Mouse (Mus musculus): ENCODE measurements at regions not wholly inside any gene's neighbourhood (a gene's known extent, or its start where the extent isn't known, plus 50 kb on each side); places are given as distances from the start of the nearest gene placed in this dataset.
A peak's percentile ranks its signal among the peaks of the same experiment; 100 is the strongest.
"Not testable (repeated sequence)": the region's sequence is repeated elsewhere in the genome, so short reads cannot be mapped to it uniquely, and the experiment has no call there.

GRCm38 (mm10) chr13:102022273-102022672, 254.3 kb upstream of the Pik3r1 start:
- DNase-seq (ENCODE audit: inconsistent age in 2 of 2, low spot score in 1 of 2): no peak

- no peak for DNase-seq (ENCODE audit: inconsistent age in 2 of 2, low spot score in 1 of 2)
Measured at GRCm38 (mm10) chr13:102022757-102023156, 254.7 kb upstream of the Pik3r1 start.

- DNase-seq (ENCODE audit: inconsistent age in 2 of 2, low spot score in 1 of 2): no peak
Measured at GRCm38 (mm10) chr13:102023624-102024023, 255.6 kb upstream of the Pik3r1 start.

- no peak for DNase-seq (ENCODE audit: inconsistent age in 2 of 2, low spot score in 1 of 2)
Measured at GRCm38 (mm10) chr13:102025138-102025537, 257.1 kb upstream of the Pik3r1 start.

GRCm38 (mm10) chr13:102025547-102025946, 257.5 kb upstream of the Pik3r1 start:
- not testable (repeated sequence) for DNase-seq (ENCODE audit: inconsistent age in 2 of 2, low spot score in 1 of 2)

- DNase-seq (ENCODE audit: inconsistent age in 2 of 2, low spot score in 1 of 2): no peak
Measured at GRCm38 (mm10) chr13:102031416-102031815, 263.4 kb upstream of the Pik3r1 start.

- no peak for DNase-seq (ENCODE audit: inconsistent age in 2 of 2, low spot score in 1 of 2)
Measured at GRCm38 (mm10) chr13:102034484-102034883, 266.5 kb upstream of the Pik3r1 start.

GRCm38 (mm10) chr13:102036001-102036400, 268.0 kb upstream of the Pik3r1 start:
- DNase-seq (ENCODE audit: inconsistent age in 2 of 2, low spot score in 1 of 2): no peak

- DNase-seq (ENCODE audit: inconsistent age in 2 of 2, low spot score in 1 of 2): no peak
Measured at GRCm38 (mm10) chr13:102036819-102037624, 269.0 kb upstream of the Pik3r1 start.

- no peak for DNase-seq (ENCODE audit: inconsistent age in 2 of 2, low spot score in 1 of 2)
Measured at GRCm38 (mm10) chr13:102060213-102060612, 292.2 kb upstream of the Pik3r1 start.

GRCm38 (mm10) chr13:102064590-102065273, 296.7 kb upstream of the Pik3r1 start:
- peak; percentile 73 to 86 for DNase-seq (ENCODE audit: inconsistent age in 2 of 2, low spot score in 1 of 2)

GRCm38 (mm10) chr13:102065274-102065640, 297.2 kb upstream of the Pik3r1 start:
- DNase-seq (ENCODE audit: inconsistent age in 2 of 2, low spot score in 1 of 2): no peak

GRCm38 (mm10) chr13:102065796-102066195, 297.8 kb upstream of the Pik3r1 start:
- DNase-seq (ENCODE audit: inconsistent age in 2 of 2, low spot score in 1 of 2): peak in 1 of 2 experiments; percentile 72

GRCm38 (mm10) chr13:102070740-102071139, 302.7 kb upstream of the Pik3r1 start:
- DNase-seq (ENCODE audit: inconsistent age in 2 of 2, low spot score in 1 of 2): peak in 1 of 2 experiments; percentile 30

- DNase-seq (ENCODE audit: inconsistent age in 2 of 2, low spot score in 1 of 2): peak; percentile 54 to 81
Measured at GRCm38 (mm10) chr13:102072366-102072765, 304.3 kb upstream of the Pik3r1 start.

- DNase-seq (ENCODE audit: inconsistent age in 2 of 2, low spot score in 1 of 2): no peak
Measured at GRCm38 (mm10) chr13:102087766-102088165, 319.7 kb upstream of the Pik3r1 start.

- no peak for DNase-seq (ENCODE audit: inconsistent age in 2 of 2, low spot score in 1 of 2)
Measured at GRCm38 (mm10) chr13:102089551-102089950, 321.5 kb upstream of the Pik3r1 start.

- DNase-seq (ENCODE audit: inconsistent age in 2 of 2, low spot score in 1 of 2): no peak
Measured at GRCm38 (mm10) chr13:102094193-102094592, 326.2 kb upstream of the Pik3r1 start.

- DNase-seq (ENCODE audit: inconsistent age in 2 of 2, low spot score in 1 of 2): no peak
Measured at GRCm38 (mm10) chr13:102103161-102103560, 335.1 kb upstream of the Pik3r1 start.

GRCm38 (mm10) chr13:102106188-102106587, 338.2 kb upstream of the Pik3r1 start:
- no peak for DNase-seq (ENCODE audit: inconsistent age in 2 of 2, low spot score in 1 of 2)

- no peak for DNase-seq (ENCODE audit: inconsistent age in 2 of 2, low spot score in 1 of 2)
Measured at GRCm38 (mm10) chr13:102108204-102108603, 340.2 kb upstream of the Pik3r1 start.

- DNase-seq (ENCODE audit: inconsistent age in 2 of 2, low spot score in 1 of 2): no peak
Measured at GRCm38 (mm10) chr13:102108916-102109315, 340.9 kb upstream of the Pik3r1 start.
